Mouse (Mus musculus) myocyte (in vitro differentiated cells): ENCODE results near the gene Olfr655.

Experiments used
- SRF ChIP-seq: IDR thresholded peaks from one replicate; pipeline ENCODE4 v1.6.1; 2011; ENCODE audit warnings: low read depth; ENCODE audit not compliant: control insufficient read depth, insufficient read length
- TCF12 ChIP-seq: IDR thresholded peaks from one replicate; pipeline ENCODE4 v1.6.1; 2011; ENCODE audit warnings: mild to moderate bottlenecking, control low read depth; ENCODE audit not compliant: poor library complexity, insufficient read depth, severe bottlenecking

GRCm38 (mm10) chr7:104552700-104553099 is 48.9 kb downstream of the Olfr655 start:
- TF ChIP-seq TCF12 (no peak), SRF (no peak)
